Mouse (Mus musculus) heart, postnatal 0 days (tissue): ENCODE measurements around the gene Fetub. TPM values are rescaled to one million over a fixed set of nuclear protein-coding genes. Genes with fewer than 3 reads are reported as not detected.

Source experiments
- ATAC-seq: fragments of 200-750 bp; cut with Nextera tagmentation; 2 replicates; pipeline ENCODE4 v1.8.0; 2017; ENCODE audit warnings: low read depth, moderate number of reproducible peaks, moderate library complexity; ENCODE audit not compliant: insufficient read depth
- DNase-seq: peaks from one replicate; pipeline ENCODE4 v3.0.0-alpha.2; 2016; ENCODE audit warnings: low spot score
- H3K27ac ChIP-seq: fragments of 300-500 bp; sonication (generic); 2 replicates; pipeline ENCODE4 v1.5.1; 2014; ENCODE audit warnings: low read depth, mild to moderate bottlenecking
- H3K27me3 ChIP-seq: fragments of 300-500 bp; sonication (generic); 2 replicates; pipeline ENCODE4 v1.6.1; 2014; ENCODE audit warnings: low read length, mixed read lengths; ENCODE audit not compliant: control insufficient read depth, insufficient read depth
- H3K36me3 ChIP-seq: fragments of 300-500 bp; sonication (generic); replicated peaks from 2 replicates; pipeline ENCODE4 v1.6.1; 2014; ENCODE audit warnings: low read length, mixed read lengths; ENCODE audit not compliant: control insufficient read depth, insufficient read depth
- H3K4me1 ChIP-seq: fragments of 300-500 bp; sonication (generic); 2 replicates; pipeline ENCODE4 v1.6.1; 2014; ENCODE audit warnings: antibody characterized with exemption; ENCODE audit not compliant: control insufficient read depth, insufficient read depth
- H3K4me2 ChIP-seq: fragments of 300-500 bp; sonication (generic); 2 replicates; pipeline ENCODE4 v1.6.1; 2014; ENCODE audit warnings: low read depth, mild to moderate bottlenecking, low read length, moderate library complexity
- H3K4me3 ChIP-seq: fragments of 300-500 bp; sonication (generic); 2 replicates; pipeline ENCODE4 v1.5.1; 2014; ENCODE audit warnings: low read depth, low read length
- H3K9ac ChIP-seq: fragments of 300-500 bp; sonication (generic); replicated peaks from 2 replicates; pipeline ENCODE4 v1.6.1; 2014; ENCODE audit warnings: low read depth, low read length, mixed read lengths
- H3K9me3 ChIP-seq: fragments of 300-500 bp; sonication (generic); replicated peaks from 2 replicates; pipeline ENCODE4 v1.6.1; 2016; ENCODE audit warnings: low read length; ENCODE audit not compliant: control insufficient read depth
- CTCF ChIP-seq: IDR thresholded peaks from 2 replicates; pipeline ENCODE4 v1.5.1; 2016; ENCODE audit warnings: antibody characterized with exemption, control low read depth, low read depth
- EP300 ChIP-seq: IDR thresholded peaks from 2 replicates; pipeline ENCODE4 v1.6.1; 2016; ENCODE audit warnings: antibody characterized with exemption, low read depth
- WGBS: fragments of 180-500 bp; shearing (Covaris S2); extraction: QIAGEN DNeasy Blood & Tissue Kit; methylation state at CpG from one replicate; pipeline ENCODE4 v1.1.7; 2014; 5-methylcytosine and 5-hydroxymethylcytosine counted together
- polyA plus RNA-seq: library from polyadenylated mRNA; unstranded; fragments of >200 nt; fragmentation: Nextera tagmentation; extraction: Ambion mirVana; gene quantifications from 2 replicates; pipeline ENCODE4 v1.2.1, GENCODE M21; 2015
- total RNA-seq: library from RNA; depleted of rRNA; stranded (reverse); fragments of >200 nt; gene quantifications from 2 replicates; pipeline ENCODE4 v1.2.3, GENCODE M21; 2014; ENCODE audit warnings: low replicate concordance

Gene Fetub
- total and polyA plus RNA-seq, 2 experiments from 2014 or later, result not detected

GRCm38 (mm10) chr16:22912886-22913285 lies 5.2 kb upstream of the Fetub start:
- no peak overlapping the region for H3K4me3 ChIP-seq
- WGBS, result 49% methylated on average over 6 of the region's 6 CpGs
- no peak for ATAC-seq

GRCm38 (mm10) chr16:22914276-22914675 lies 3.9 kb upstream of the Fetub start:
- Histone ChIP-seq H3K27ac (no peak overlapping the region), H3K4me3 (no peak overlapping the region), H3K4me2 (no peak overlapping the region), H3K36me3 (no peaks in the 10 kb centered on the region), H3K4me1 (no peaks in the 10 kb centered on the region), H3K9ac (no peak overlapping the region), H3K9me3 (no peaks in the 10 kb centered on the region), H3K27me3 (no peaks in the 10 kb centered on the region)
- TF ChIP-seq EP300 (no peak), CTCF (no peak)
- DNase-seq (no peak), ATAC-seq (no peak)

More at GRCm38 (mm10) chr16:22912886-22913285, 5.2 kb upstream of the Fetub start:
- H3K4me2 ChIP-seq, result no peak overlapping the region
- DNase-seq, result no peak
- H3K36me3 ChIP-seq, result no peaks in the 10 kb centered on the region
- H3K27me3 ChIP-seq, result no peaks in the 10 kb centered on the region
- H3K4me1 ChIP-seq, result no peaks in the 10 kb centered on the region
- H3K9ac ChIP-seq, result no peak overlapping the region
- H3K9me3 ChIP-seq, result no peaks in the 10 kb centered on the region
- H3K27ac ChIP-seq, result no peak overlapping the region
- TF ChIP-seq CTCF (no peak), EP300 (no peak)

GRCm38 (mm10) chr16:22918664-22919312 lies 654 bp downstream of the Fetub start:
- H3K9ac ChIP-seq, result no peak overlapping the region
- H3K27me3 ChIP-seq, result no peaks in the 10 kb centered on the region
- H3K4me1 ChIP-seq, result no peaks in the 10 kb centered on the region
- H3K4me3 ChIP-seq, result no peak overlapping the region
- TF ChIP-seq CTCF, result no peak
- no peak for TF ChIP-seq EP300
- H3K9me3 ChIP-seq, result no peaks in the 10 kb centered on the region
- H3K4me2 ChIP-seq, result no peak overlapping the region
- WGBS, result 81% methylated on average over 15 of the region's 15 CpGs
- no peak for ATAC-seq
- no peak for DNase-seq
- no peaks in the 10 kb centered on the region for H3K36me3 ChIP-seq
- no peak overlapping the region for H3K27ac ChIP-seq

- DNase-seq (no peak), ATAC-seq (no peak)
- no peaks in the 10 kb centered on the region for H3K9me3 ChIP-seq
- no peak overlapping the region for H3K4me3 ChIP-seq
- no peaks in the 10 kb centered on the region for H3K4me1 ChIP-seq
- no peak overlapping the region for H3K9ac ChIP-seq
- no peaks in the 10 kb centered on the region for H3K27me3 ChIP-seq
- no peak for TF ChIP-seq EP300
- no peak for TF ChIP-seq CTCF
- no peak overlapping the region for H3K27ac ChIP-seq
- WGBS, result 43% methylated on average over 18 of the region's 18 CpGs
- no peak overlapping the region for H3K4me2 ChIP-seq
- H3K36me3 ChIP-seq, result no peaks in the 10 kb centered on the region
Observed at GRCm38 (mm10) chr16:22919971-22920854, 2.1 kb downstream of the Fetub start.

- Histone ChIP-seq H3K27ac (no peak overlapping the region), H3K36me3 (no peaks in the 10 kb centered on the region), H3K9ac (no peak overlapping the region), H3K4me3 (no peak overlapping the region), H3K4me1 (no peaks in the 10 kb centered on the region), H3K9me3 (no peaks in the 10 kb centered on the region), H3K4me2 (no peak overlapping the region), H3K27me3 (no peaks in the 10 kb centered on the region)
- TF ChIP-seq EP300 (no peak), CTCF (no peak)
- no peak for ATAC-seq
- 89% methylated on average over 5 of the region's 5 CpGs for WGBS
- DNase-seq, result no peak
Observed at GRCm38 (mm10) chr16:22921761-22922160, 3.6 kb downstream of the Fetub start.
